Mouse (Mus musculus): ENCODE measurements at regions not wholly inside any gene's neighbourhood (a gene's known extent, or its start where the extent isn't known, plus 50 kb on each side); places are given as distances from the start of the nearest gene placed in this dataset.

DNA sequence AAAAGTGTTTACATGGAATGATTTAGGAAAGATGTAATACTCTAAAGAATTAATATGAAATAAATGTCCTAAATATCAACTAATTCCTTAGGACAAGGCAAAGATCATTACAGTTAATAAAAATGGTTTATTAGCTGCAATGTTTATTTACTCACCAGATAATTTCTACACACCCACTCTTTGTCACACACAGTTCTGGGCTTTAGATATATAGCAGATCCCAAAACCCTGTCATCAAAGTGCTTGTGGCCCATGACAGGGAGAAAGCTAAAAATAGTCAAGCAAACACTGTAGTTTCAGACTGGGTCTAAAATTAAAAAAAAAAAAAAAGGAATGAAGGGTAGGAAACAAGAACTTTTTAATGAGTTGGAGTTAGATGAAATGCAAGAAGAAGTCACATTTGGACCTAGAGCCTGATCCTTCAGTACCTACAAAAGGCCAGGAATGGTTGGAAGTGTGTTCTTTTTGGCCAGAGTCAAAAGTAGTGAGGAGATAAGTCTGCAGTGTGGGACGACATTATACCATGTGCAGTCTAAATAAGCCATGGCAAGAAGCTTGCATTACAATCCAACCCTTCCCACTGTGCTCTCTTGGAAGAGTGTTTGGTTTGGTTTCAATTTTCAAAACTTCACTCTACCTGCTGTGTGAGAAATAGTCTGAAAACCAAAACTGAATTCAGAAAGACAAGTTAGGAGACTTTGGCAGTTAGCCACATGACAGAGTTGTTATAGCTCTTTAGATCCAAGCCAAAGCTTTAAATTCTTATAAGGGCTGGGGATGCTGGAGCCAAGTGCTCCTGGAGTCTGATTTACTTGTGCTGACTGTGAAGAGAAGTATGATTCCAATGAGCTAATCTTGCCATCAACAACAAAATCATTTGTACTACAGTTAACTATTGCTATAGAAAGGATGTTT lies 266.5 kb upstream of the Irak1bp1 start:
- no peak for TF ChIP-seq CTCF (IDR thresholded peaks at IDR 0.05)
- TF ChIP-seq POLR2A (IDR thresholded peaks at IDR 0.05; ENCODE audit: insufficient read depth, low read depth, low read length), result no peak
- no peak for TF ChIP-seq EP300 (IDR thresholded peaks at IDR 0.05; ENCODE audit: insufficient read depth, low read depth, low read length)
